Mouse (Mus musculus): ENCODE results near the gene Trim80.

DNA sequence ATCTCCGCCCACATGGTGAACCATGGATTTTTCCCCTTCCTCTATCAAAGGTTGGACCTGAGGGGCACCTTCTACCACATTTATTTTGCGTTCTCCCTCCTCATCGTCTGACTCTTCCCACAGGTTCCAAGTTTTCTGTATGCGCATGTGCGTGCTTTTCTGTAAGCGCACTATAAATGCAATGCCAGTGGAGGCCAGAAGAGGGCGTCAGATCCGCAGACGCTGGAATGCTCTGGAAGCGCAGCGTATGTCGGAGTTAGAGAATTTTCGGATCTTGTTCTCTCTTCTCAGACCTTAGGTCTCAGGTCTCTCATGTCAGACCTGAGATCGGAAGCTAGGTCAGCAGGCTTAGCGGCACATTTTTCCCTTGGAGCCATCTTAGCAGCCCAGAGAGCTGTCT, 15.3 kb downstream of the Trim80 start:
- no peak for TF ChIP-seq MAX (IDR thresholded peaks at IDR 0.05; ENCODE audit: low read depth)
- no peak for TF ChIP-seq POLR2A (IDR thresholded peaks at IDR 0.05; ENCODE audit: insufficient read length, low read depth)
- no peak for TF ChIP-seq E2F4 (IDR thresholded peaks at IDR 0.05; ENCODE audit: insufficient read depth)
- TF ChIP-seq TCF12 (IDR thresholded peaks at IDR 0.05; ENCODE audit: insufficient read depth, poor library complexity, severe bottlenecking) = no peak
- TF ChIP-seq USF1 (IDR thresholded peaks at IDR 0.05; ENCODE audit: low read depth) = no peak
- TF ChIP-seq TCF3 (IDR thresholded peaks at IDR 0.05; ENCODE audit: insufficient read length, low read depth) = no peak
- TF ChIP-seq MYOD1 (IDR thresholded peaks at IDR 0.05; ENCODE audit: control insufficient read depth in 1 of 3, insufficient read length in 2 of 3, low read depth in 2 of 3) = no peak
- no peak for TF ChIP-seq CEBPB (IDR thresholded peaks at IDR 0.05; ENCODE audit: insufficient read depth, poor library complexity, severe bottlenecking)
- TF ChIP-seq POLR2AphosphoS2 (IDR thresholded peaks at IDR 0.05; ENCODE audit: insufficient read length, low read depth) = no peak
- no peak for TF ChIP-seq REST (IDR thresholded peaks at IDR 0.05; ENCODE audit: insufficient read depth, insufficient read length)
